Mouse (Mus musculus): ENCODE results near the gene Ccdc159.

GRCm38 (mm10) chr9:21977972-21978371 is 50.7 kb downstream of the Ccdc159 start:
- TF ChIP-seq CTCF (IDR thresholded peaks at IDR 0.05) (peak; percentile 74), EP300 (IDR thresholded peaks at IDR 0.05) (no peak)

Data from lung, postnatal 0 days (tissue).